Mouse (Mus musculus): ENCODE data around the gene Wars. TPM values are rescaled to one million over a fixed set of nuclear protein-coding genes. Genes with fewer than 3 reads are reported as not detected.
A peak's percentile ranks its signal among the peaks of the same experiment; 100 is the strongest.

Wars gene
- polyA plus RNA-seq, 1 experiment from 2014 or later, result 34.5 TPM

DNA sequence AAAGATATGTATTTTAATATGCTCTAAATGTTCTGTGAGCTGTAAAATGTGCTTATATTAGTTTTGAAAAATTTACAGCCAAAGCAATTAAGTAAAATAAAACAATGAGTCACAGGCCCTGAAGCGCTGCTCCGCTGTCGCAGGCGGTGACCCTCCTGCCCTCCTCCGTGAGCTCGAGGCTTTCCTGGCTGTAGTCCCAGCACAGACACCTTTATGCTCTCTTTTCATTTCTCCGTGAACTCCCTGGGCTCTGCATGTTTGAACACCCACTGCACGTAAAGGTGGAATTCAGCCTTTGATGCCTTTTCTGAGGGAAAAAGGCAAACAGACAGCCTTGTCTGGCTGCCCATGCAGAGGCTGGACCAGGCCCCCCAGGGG, 10.3 kb upstream of the Wars start:
- TF ChIP-seq CTCF (IDR thresholded peaks at IDR 0.05; ENCODE audit: low read depth), result no peak
- Histone ChIP-seq H3K27ac (ENCODE audit: low read depth, low read length) (no peak overlapping the region), H3K4me2 (replicated peaks; ENCODE audit: low read depth) (no peak overlapping the region), H3K27me3 (replicated peaks; ENCODE audit: control insufficient read depth, insufficient read depth, low read length) (no peaks in the 10 kb centered on the region), H3K9ac (ENCODE audit: low read depth, low read length) (no peak overlapping the region), H3K4me1 (replicated peaks; ENCODE audit: control insufficient read depth, insufficient read depth, low read length) (no peaks in the 10 kb centered on the region), H3K36me3 (ENCODE audit: control insufficient read depth, insufficient read depth) (0 out of 2 replicates have a peak, but pooled peaks cover 5% of the 10 kb centered on the region), H3K9me3 (ENCODE audit: control insufficient read depth) (no peaks in the 10 kb centered on the region), H3K4me3 (ENCODE audit: low read depth, low read length) (no peak overlapping the region)
- no peak for ATAC-seq
- WGBS, result 53% methylated on average over 8 of the region's 8 CpGs

- no peak for ATAC-seq
- no peaks in the 10 kb centered on the region for H3K27me3 ChIP-seq (replicated peaks; ENCODE audit: control insufficient read depth, insufficient read depth, low read length)
- peak; percentile 82 for TF ChIP-seq CTCF (IDR thresholded peaks at IDR 0.05; ENCODE audit: low read depth)
- no peak overlapping the region for H3K9ac ChIP-seq (ENCODE audit: low read depth, low read length)
- no peak overlapping the region for H3K27ac ChIP-seq (ENCODE audit: low read depth, low read length)
- no peak overlapping the region for H3K4me3 ChIP-seq (ENCODE audit: low read depth, low read length)
- no peaks in the 10 kb centered on the region for H3K4me1 ChIP-seq (replicated peaks; ENCODE audit: control insufficient read depth, insufficient read depth, low read length)
- H3K36me3 ChIP-seq (ENCODE audit: control insufficient read depth, insufficient read depth), result 0 out of 2 replicates have a peak, but pooled peaks cover 5% of the 10 kb centered on the region
- H3K9me3 ChIP-seq (ENCODE audit: control insufficient read depth), result no peaks in the 10 kb centered on the region
- WGBS, result 71% methylated on average over 8 of the region's 8 CpGs
- no peak overlapping the region for H3K4me2 ChIP-seq (replicated peaks; ENCODE audit: low read depth)
These were observed 9.8 kb upstream of the Wars start for GRCm38 (mm10) chr12:108903600-108904275.

DNA sequence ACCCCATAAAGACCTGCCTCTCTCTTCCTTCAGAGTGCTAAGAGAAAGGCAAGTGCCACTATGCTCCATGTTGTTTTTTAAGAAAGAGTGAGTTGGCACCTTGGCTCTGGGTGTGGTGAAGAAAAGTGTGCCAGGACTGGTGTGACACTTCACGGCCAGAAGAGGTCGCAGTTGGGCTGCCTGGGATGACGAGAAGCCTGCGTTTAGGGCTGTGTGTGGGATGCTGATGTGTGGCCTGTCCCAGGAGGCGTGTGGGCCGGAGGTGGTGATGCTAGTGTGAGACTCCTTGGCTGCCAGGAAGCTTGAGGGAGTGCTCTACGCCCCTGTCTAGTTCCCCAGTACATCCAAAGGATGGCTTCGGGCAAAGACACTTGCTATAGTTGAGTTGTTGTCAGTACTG, 9.0 kb upstream of the Wars start:
- Histone ChIP-seq H3K36me3 (ENCODE audit: control insufficient read depth, insufficient read depth) (peaks cover 8% of the 10 kb centered on the region; the same call in 1 of the 2 replicates), H3K4me2 (replicated peaks; ENCODE audit: low read depth) (no peak overlapping the region), H3K27ac (ENCODE audit: low read depth, low read length) (no peak overlapping the region), H3K4me3 (ENCODE audit: low read depth, low read length) (no peak overlapping the region), H3K27me3 (replicated peaks; ENCODE audit: control insufficient read depth, insufficient read depth, low read length) (no peaks in the 10 kb centered on the region), H3K9ac (ENCODE audit: low read depth, low read length) (no peak overlapping the region), H3K4me1 (replicated peaks; ENCODE audit: control insufficient read depth, insufficient read depth, low read length) (no peaks in the 10 kb centered on the region), H3K9me3 (ENCODE audit: control insufficient read depth) (no peaks in the 10 kb centered on the region)
- WGBS, result 28% methylated on average over 8 of the region's 8 CpGs
- peak; percentile 93 for TF ChIP-seq CTCF (IDR thresholded peaks at IDR 0.05; ENCODE audit: low read depth)
- no peak for ATAC-seq

- H3K9ac ChIP-seq (ENCODE audit: low read depth, low read length), result no peak overlapping the region
- peaks cover 9% of the 10 kb centered on the region; the same call in 1 of the 2 replicates for H3K36me3 ChIP-seq (ENCODE audit: control insufficient read depth, insufficient read depth)
- ATAC-seq, result 0 out of 2 replicates have a peak, but pooled peaks have one; percentile 39
- 39% methylated on average over 5 of the region's 5 CpGs for WGBS
- no peak overlapping the region for H3K27ac ChIP-seq (ENCODE audit: low read depth, low read length)
- no peak overlapping the region for H3K4me2 ChIP-seq (replicated peaks; ENCODE audit: low read depth)
- H3K4me3 ChIP-seq (ENCODE audit: low read depth, low read length), result no peak overlapping the region
- no peak for TF ChIP-seq CTCF (IDR thresholded peaks at IDR 0.05; ENCODE audit: low read depth)
- H3K9me3 ChIP-seq (ENCODE audit: control insufficient read depth), result no peaks in the 10 kb centered on the region
- H3K4me1 ChIP-seq (replicated peaks; ENCODE audit: control insufficient read depth, insufficient read depth, low read length), result no peaks in the 10 kb centered on the region
- no peaks in the 10 kb centered on the region for H3K27me3 ChIP-seq (replicated peaks; ENCODE audit: control insufficient read depth, insufficient read depth, low read length)
These were observed 7.4 kb upstream of the Wars start for GRCm38 (mm10) chr12:108901346-108901745.

GRCm38 (mm10) chr12:108896006-108896405, 2.0 kb upstream of the Wars start:
- Histone ChIP-seq H3K4me3 (ENCODE audit: low read depth, low read length) (no peak overlapping the region), H3K4me2 (replicated peaks; ENCODE audit: low read depth) (no peak overlapping the region), H3K27me3 (replicated peaks; ENCODE audit: control insufficient read depth, insufficient read depth, low read length) (no peaks in the 10 kb centered on the region), H3K27ac (ENCODE audit: low read depth, low read length) (no peak overlapping the region), H3K9ac (ENCODE audit: low read depth, low read length) (no peak overlapping the region), H3K36me3 (ENCODE audit: control insufficient read depth, insufficient read depth) (peaks cover 9% of the 10 kb centered on the region; the same call in 1 of the 2 replicates), H3K9me3 (ENCODE audit: control insufficient read depth) (no peaks in the 10 kb centered on the region), H3K4me1 (replicated peaks; ENCODE audit: control insufficient read depth, insufficient read depth, low read length) (peaks cover 3% of the 10 kb centered on the region; the same call in 1 of the 2 replicates)
- WGBS, result 53% methylated on average over 3 of the region's 3 CpGs
- ATAC-seq, result no peak
- peak; percentile 71 for TF ChIP-seq CTCF (IDR thresholded peaks at IDR 0.05; ENCODE audit: low read depth)

GRCm38 (mm10) chr12:108894432-108894816, 450 bp upstream of the Wars start:
- WGBS, result 3% methylated on average over 7 of the region's 7 CpGs
- ATAC-seq, result no peak
- Histone ChIP-seq H3K4me2 (replicated peaks; ENCODE audit: low read depth) (peak overlapping the region; percentile 78), H3K36me3 (ENCODE audit: control insufficient read depth, insufficient read depth) (peaks cover 14% of the 10 kb centered on the region; the same call in 1 of the 2 replicates), H3K4me1 (replicated peaks; ENCODE audit: control insufficient read depth, insufficient read depth, low read length) (peaks cover 3% of the 10 kb centered on the region; the same call in 1 of the 2 replicates), H3K9me3 (ENCODE audit: control insufficient read depth) (no peaks in the 10 kb centered on the region), H3K9ac (ENCODE audit: low read depth, low read length) (peak overlapping the region; percentile 66), H3K27ac (ENCODE audit: low read depth, low read length) (no peak overlapping the region), H3K4me3 (ENCODE audit: low read depth, low read length) (peak overlapping the region; percentile 88), H3K27me3 (replicated peaks; ENCODE audit: control insufficient read depth, insufficient read depth, low read length) (no peaks in the 10 kb centered on the region)
- TF ChIP-seq CTCF (IDR thresholded peaks at IDR 0.05; ENCODE audit: low read depth), result 0 out of 2 replicates have a peak, but pooled peaks have one; percentile 1
